8 mouse cellular contexts compared by ENCODE assay signal in the genomic region with DNA sequence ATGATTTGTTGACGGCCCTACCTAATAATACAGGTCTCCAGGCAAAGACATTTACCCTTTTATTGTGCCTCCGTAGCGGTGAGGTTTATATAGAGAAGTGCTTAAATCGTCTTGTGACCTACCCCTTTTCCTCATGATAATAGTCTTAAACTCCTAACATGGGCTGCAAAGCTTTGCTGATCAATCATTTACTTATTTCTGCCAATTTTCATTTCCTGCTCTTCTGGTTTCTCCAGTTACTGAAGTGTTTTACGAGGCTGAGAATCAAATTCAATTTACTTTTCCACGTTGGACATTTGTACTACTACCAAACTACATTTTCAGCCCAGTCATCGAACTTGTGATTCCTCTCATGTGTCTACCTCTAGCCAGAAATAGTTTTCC. TPM values are rescaled to one million over a fixed set of nuclear protein-coding genes. Genes with fewer than 3 reads are reported as not detected.
DNase-seq lines count a peak whose midpoint lies in the region; ATAC-seq and TF ChIP-seq lines count a peak whose summit lies in the region.

No protein-coding gene starts in this region.

- H3K27ac ChIP-seq in gastrocnemius, adult 2 months = peak overlapping the region; percentile 93
- H3K27ac ChIP-seq in testis, adult 2 months (ENCODE audit: control insufficient read depth, insufficient read depth, low read depth, low read length) = no peak overlapping the region
- H3K27ac ChIP-seq in liver, embryonic 13.5 days = peak overlapping the region; percentile 83

- H3K4me3 ChIP-seq in gastrocnemius, adult 2 months = peak overlapping the region; percentile 82
- H3K4me3 ChIP-seq in testis, adult 2 months (ENCODE audit: control insufficient read depth, low read depth, low read length) = peak overlapping the region; percentile 98; the same call in 1 of the 2 replicates
- peak overlapping the region; percentile 79 for H3K4me3 ChIP-seq in liver, embryonic 13.5 days (replicated peaks)

- peak overlapping the region; percentile 77 for H3K4me2 ChIP-seq in liver, embryonic 13.5 days

- no peaks in the 10 kb centered on the region for H3K36me3 ChIP-seq in testis, adult 2 months (ENCODE audit: control insufficient read depth, insufficient read depth, low read length)
- peaks cover 17% of the 10 kb centered on the region for H3K36me3 ChIP-seq in liver, embryonic 13.5 days

- no peaks in the 10 kb centered on the region; the same call in 1 of the 2 replicates for H3K4me1 ChIP-seq in testis, adult 2 months (ENCODE audit: control insufficient read depth, insufficient read depth, low read length)
- H3K4me1 ChIP-seq in liver, embryonic 13.5 days (replicated peaks) = peaks cover 19% of the 10 kb centered on the region

- no peak for ATAC-seq in liver, embryonic 13.5 days (ENCODE audit: low read depth)
- no peak for ATAC-seq in megakaryocyte-erythroid progenitor cell, adult 5-6 weeks (replicated peaks; ENCODE audit: low FRiP score, low TSS enrichment, poor library complexity, severe bottlenecking)

- TF ChIP-seq CTCF in gastrocnemius, adult 2 months (IDR thresholded peaks at IDR 0.05) = no peak
- no peak for TF ChIP-seq CTCF in testis, adult 2 months (IDR thresholded peaks at IDR 0.05; ENCODE audit: control insufficient read depth, insufficient read depth, insufficient replicate concordance, low read depth, low read length)

- no peaks in the 10 kb centered on the region for H3K9me3 ChIP-seq in liver, embryonic 13.5 days (replicated peaks)

- no peak for DNase-seq in gastrocnemius, adult 2 months
- DNase-seq in gastrocnemius, postnatal 36 days = no peak
- DNase-seq in testis, postnatal 14 days (ENCODE audit: low spot score) = no peak
- DNase-seq in liver, embryonic 13.5 days = no peak
- no peak for DNase-seq in layer of hippocampus, postnatal 14 days (ENCODE audit: low spot score in 2 of 2)
- DNase-seq in embryo, embryonic 11 days = no peak

- no peak for TF ChIP-seq POLR2A in testis, adult 2 months (IDR thresholded peaks at IDR 0.05; ENCODE audit: control insufficient read depth, low read depth, low read length)

- peak overlapping the region; percentile 80 for H3K9ac ChIP-seq in liver, embryonic 13.5 days

- intact Hi-C loops in gastrocnemius, adult 2 months (cut with DNase I) = loop anchor here (2.0 to 5.0 kb wide), 2 partner anchors 45 to 75 kb away; no protein-coding TSS in a partner anchor
- intact Hi-C loops in gastrocnemius, postnatal 36 days (cut with DNase I) = loop anchor here (5.0 kb wide), 1 partner anchor 45 kb away; no protein-coding TSS in a partner anchor

- WGBS in liver, embryonic 13.5 days (ENCODE audit: insufficient replicate concordance) = 23% methylated on average over 7 of the region's 7 CpGs

- no peaks in the 10 kb centered on the region for H3K27me3 ChIP-seq in testis, adult 2 months (ENCODE audit: control insufficient read depth, insufficient read depth, low read length)
- H3K27me3 ChIP-seq in liver, embryonic 13.5 days = no peaks in the 10 kb centered on the region

RNA-seq across cellular contexts. Expression of a gene that starts 0.6 kb away (rescaled TPM):
- 10 to 100 TPM; 11.4 to 13.2 TPM for total RNA-seq in gastrocnemius, adult 2 months (2021)
- 10 to 100 TPM in 1 of 2 experiments, 1 to 10 TPM in 1; 9.1 to 10.4 TPM for total RNA-seq in gastrocnemius, postnatal 36 days (2021)
- 29.5 and 29.6 TPM in 2 replicates for polyA plus RNA-seq in testis, adult 2 months (2012; rRNA removed)
- polyA plus RNA-seq in liver, embryonic 13.5 days (2015; fragmentation: Nextera tagmentation; extraction: Ambion mirVana) = 14.0 and 14.3 TPM in 2 replicates
- total RNA-seq in megakaryocyte-erythroid progenitor cell, adult 5-6 weeks (2014; fragmentation: Nextera tagmentation) = 14.2 and 20.1 TPM in 2 replicates
- 8.2 and 9.0 TPM in 2 replicates for total RNA-seq in megakaryocyte-erythroid progenitor cell, adult 5-6 weeks (2017)
- 10 to 100 TPM in 1 of 2 experiments, 1 to 10 TPM in 1; 7.6 to 10.6 TPM for total RNA-seq in layer of hippocampus, postnatal 14 days (2021)

RNA-seq across cellular contexts. Expression of a gene that starts 22.8 kb away (rescaled TPM):
- total RNA-seq in gastrocnemius, adult 2 months (2021) = not detected
- total RNA-seq in gastrocnemius, postnatal 36 days (2021) = not detected
- polyA plus RNA-seq in testis, adult 2 months (2012; rRNA removed) = 528 and 538 TPM in 2 replicates
- 2.5 TPM in 2 replicates for polyA plus RNA-seq in liver, embryonic 13.5 days (2015; fragmentation: Nextera tagmentation; extraction: Ambion mirVana)
- not detected in 2 replicates for total RNA-seq in megakaryocyte-erythroid progenitor cell, adult 5-6 weeks (2014; fragmentation: Nextera tagmentation)
- 0.05 and 1.8 TPM in 2 replicates for total RNA-seq in megakaryocyte-erythroid progenitor cell, adult 5-6 weeks (2017)
- total RNA-seq in layer of hippocampus, postnatal 14 days (2021) = 1 to 10 TPM in 1 of 2 experiments, under 1 TPM in 1; 0.62 to 1.0 TPM

RNA-seq across cellular contexts. Expression of a gene that starts 44.4 kb away (rescaled TPM):
- total RNA-seq in gastrocnemius, adult 2 months (2021) = 10 to 100 TPM; 17.4 to 27.2 TPM
- total RNA-seq in gastrocnemius, postnatal 36 days (2021) = 10 to 100 TPM; 29.8 to 36.9 TPM
- polyA plus RNA-seq in testis, adult 2 months (2012; rRNA removed) = 42.2 and 53.2 TPM in 2 replicates
- 673 and 808 TPM in 2 replicates for polyA plus RNA-seq in liver, embryonic 13.5 days (2015; fragmentation: Nextera tagmentation; extraction: Ambion mirVana)
- total RNA-seq in megakaryocyte-erythroid progenitor cell, adult 5-6 weeks (2014; fragmentation: Nextera tagmentation) = 705 and 713 TPM in 2 replicates
- 103 and 164 TPM in 2 replicates for total RNA-seq in megakaryocyte-erythroid progenitor cell, adult 5-6 weeks (2017)
- 10 to 100 TPM; 75.7 to 85.9 TPM for total RNA-seq in layer of hippocampus, postnatal 14 days (2021)
